Mouse (Mus musculus) ovary, adult 10 weeks (tissue): ENCODE results near the gene Tent5a. TPM values are rescaled to one million over a fixed set of nuclear protein-coding genes. Genes with fewer than 3 reads are reported as not detected.

Experiments
- polyA plus RNA-seq: library from polyadenylated mRNA; stranded (reverse); fragments of 350-450 nt; fragmentation: Illumina TruSeq; extraction: RNeasy Lipid Tissue Mini Kit (QIAGEN cat#74804); gene quantifications from one replicate; pipeline ENCODE4 v1.2.3, GENCODE M21; 2014

Tent5a gene
- 73.9 TPM for polyA plus RNA-seq

GRCm38 (mm10) chr9:85327242-85328211, at the start of gene Tent5a:
TSS of gene Tent5a (minus strand) at chr9:85327348.

GRCm38 (mm10) chr9:85312473-85312872, 14.7 kb downstream of the Tent5a start, which contains the start of gene Gm11114:
TSS of gene Gm11114 (plus strand) at chr9:85312773.

Other genes starting within 250 kb of the Tent5a start
- gene Gm11114, start 14.6 kb downstream of the Tent5a start, polyA plus RNA-seq: not detected